Mouse (Mus musculus) c-Kit-positive CD71-positive TER-119-negative erythroid progenitor cells, embryonic 14.5 days (primary cell): ENCODE results near the gene Metrn.

Source experiments
- DNase-seq: peaks from one replicate; pipeline ENCODE4 v3.0.0-alpha.2; 2013; ENCODE audit warnings: low read depth

Gene Metrn

DNA sequence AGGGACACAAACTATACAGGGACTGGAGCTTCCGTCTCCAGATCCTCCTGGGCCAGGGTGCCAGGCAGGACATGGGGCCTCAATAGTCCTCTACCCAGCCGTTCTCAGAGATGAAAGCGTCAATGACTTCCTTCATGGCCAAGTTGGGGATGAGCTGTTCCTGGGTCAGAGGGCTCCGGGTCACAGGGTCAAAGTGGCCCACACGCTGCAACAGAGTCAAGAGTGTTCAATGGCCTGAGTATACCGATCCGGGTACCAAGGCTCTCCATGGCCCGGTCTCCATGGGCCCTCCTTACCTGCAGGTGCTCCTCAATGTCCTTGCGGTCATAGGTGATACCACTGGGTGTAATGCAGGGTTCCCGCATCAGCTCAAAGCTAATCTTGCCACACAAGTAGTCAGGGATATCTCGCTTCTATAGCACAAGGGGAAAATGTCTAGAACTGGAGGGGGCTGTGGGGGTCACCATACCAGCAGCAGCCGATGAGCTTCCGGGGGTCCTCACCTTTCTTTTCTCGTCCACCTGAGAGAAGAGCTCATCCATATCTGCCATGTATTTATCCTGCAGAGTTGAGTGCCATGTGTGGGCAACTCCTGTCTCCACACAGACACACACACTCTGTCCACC lies 34.0 kb upstream of the Metrn start:
- DNase-seq = no peak

GRCm38 (mm10) chr17:25830200-25830753 lies 33.3 kb upstream of the Metrn start:
- no peak for DNase-seq

GRCm38 (mm10) chr17:25829558-25830017 lies 32.7 kb upstream of the Metrn start:
- DNase-seq = no peak

GRCm38 (mm10) chr17:25828712-25829557 lies 32.0 kb upstream of the Metrn start, which contains the start of gene Jmjd8:
TSS of gene Jmjd8 (plus strand) at chr17:25828867.
- DNase-seq = peak; percentile 69

- DNase-seq = no peak
Measured at GRCm38 (mm10) chr17:25828223-25828594, 31.3 kb upstream of the Metrn start.

GRCm38 (mm10) chr17:25827546-25828222 lies 30.7 kb upstream of the Metrn start:
- DNase-seq = no peak

- DNase-seq = no peak
Measured at GRCm38 (mm10) chr17:25827011-25827410, 30.1 kb upstream of the Metrn start.

GRCm38 (mm10) chr17:25825984-25826570 lies 29.1 kb upstream of the Metrn start:
- DNase-seq = no peak

- DNase-seq = no peak
Measured at GRCm38 (mm10) chr17:25825311-25825710, 28.4 kb upstream of the Metrn start.

GRCm38 (mm10) chr17:25824362-25825142 lies 27.6 kb upstream of the Metrn start:
- DNase-seq = no peak

- DNase-seq = peak; percentile 87
Measured at GRCm38 (mm10) chr17:25823452-25823851, 26.5 kb upstream of the Metrn start, which contains the start of gene Wdr24. TSS of gene Wdr24 (plus strand) at chr17:25823627.

GRCm38 (mm10) chr17:25818851-25819780 lies 22.2 kb upstream of the Metrn start:
- no peak for DNase-seq

GRCm38 (mm10) chr17:25817662-25818061 lies 20.7 kb upstream of the Metrn start:
- no peak for DNase-seq

GRCm38 (mm10) chr17:25813471-25813870 lies 16.5 kb upstream of the Metrn start:
- DNase-seq = peak; percentile 71

- DNase-seq = no peak
Measured at GRCm38 (mm10) chr17:25810890-25811289, 14.0 kb upstream of the Metrn start.

GRCm38 (mm10) chr17:25809606-25810340 lies 12.8 kb upstream of the Metrn start:
- DNase-seq = no peak

GRCm38 (mm10) chr17:25808789-25809605 lies 12.1 kb upstream of the Metrn start, which contains the start of gene Fbxl16:
TSS of gene Fbxl16 (plus strand) at chr17:25809085.
- DNase-seq = no peak

DNA sequence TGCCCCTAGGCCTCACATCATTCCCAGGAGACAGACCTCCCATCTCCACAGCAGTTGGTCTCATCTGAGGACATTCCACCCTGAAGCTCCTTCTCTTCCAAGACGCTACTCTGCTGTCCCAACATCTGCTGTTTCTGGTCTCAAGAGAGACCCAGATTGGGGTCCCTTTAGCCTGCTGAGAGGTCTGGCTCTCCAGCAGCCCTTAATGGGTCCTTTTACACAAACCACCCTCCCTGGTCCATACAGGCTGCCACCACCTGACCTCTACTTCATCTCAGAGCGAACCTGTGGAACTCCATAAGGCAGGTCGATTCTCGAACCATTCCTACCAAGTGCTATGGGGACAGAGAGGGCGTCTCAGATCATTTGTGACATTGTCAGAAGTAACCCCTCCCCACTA lies 11.1 kb upstream of the Metrn start:
- DNase-seq = no peak
